Mouse (Mus musculus) heart, postnatal 0 days (tissue): Measurements from ENCODE around the gene 5730522E02Rik.

Experiments used
- CTCF ChIP-seq: IDR thresholded peaks from 2 replicates; pipeline ENCODE4 v1.5.1; 2016; ENCODE audit warnings: antibody characterized with exemption, control low read depth, low read depth
- EP300 ChIP-seq: IDR thresholded peaks from 2 replicates; pipeline ENCODE4 v1.6.1; 2016; ENCODE audit warnings: antibody characterized with exemption, low read depth

GRCm38 (mm10) chr11:26209811-26210581 lies 567 bp downstream of the 5730522E02Rik start:
- TF ChIP-seq CTCF, result no peak
- TF ChIP-seq EP300, result no peak
